Mouse (Mus musculus) myocyte (in vitro differentiated cells): Measurements from ENCODE around the gene Pank3. TPM values are rescaled to one million over a fixed set of nuclear protein-coding genes. Genes with fewer than 3 reads are reported as not detected.
"Not testable (repeated sequence)": the region's sequence is repeated elsewhere in the genome, so short reads cannot be mapped to it uniquely, and the experiment has no call there.

Experiments used
- H3K27me3 ChIP-seq: one replicate; pipeline ENCODE4 v1.6.1; 2011; ENCODE audit not compliant: control insufficient read depth, insufficient read depth, insufficient read length
- H3K36me3 ChIP-seq: one replicate; pipeline ENCODE4 v1.6.1; 2011; ENCODE audit not compliant: control insufficient read depth, insufficient read depth
- H3K4me2 ChIP-seq: one replicate; pipeline ENCODE4 v1.6.1; 2011; ENCODE audit warnings: low read depth, control low read depth
- H3K4me3 ChIP-seq: one replicate; pipeline ENCODE4 v1.5.1; 2011; ENCODE audit warnings: mild to moderate bottlenecking, control low read depth, moderate library complexity
- H3K79me2 ChIP-seq: one replicate; pipeline ENCODE4 v1.6.1; 2011; ENCODE audit not compliant: control insufficient read depth, insufficient read depth
- H3ac ChIP-seq: one replicate; pipeline ENCODE4 v1.6.1; 2011; ENCODE audit not compliant: control insufficient read depth, insufficient read length
- CEBPB ChIP-seq: IDR thresholded peaks from 2 replicates; pipeline ENCODE4 v1.6.1; 2011; ENCODE audit warnings: mild to moderate bottlenecking, moderate library complexity; ENCODE audit not compliant: poor library complexity, insufficient read depth, severe bottlenecking
- E2F4 ChIP-seq: IDR thresholded peaks from one replicate; pipeline ENCODE4 v1.6.1; 2011; ENCODE audit warnings: mild to moderate bottlenecking, control low read depth, moderate library complexity; ENCODE audit not compliant: insufficient read depth
- POLR2A ChIP-seq: IDR thresholded peaks from one replicate; pipeline ENCODE4 v1.6.1; 2011; ENCODE audit warnings: low read depth, mild to moderate bottlenecking, control low read depth, moderate library complexity; ENCODE audit not compliant: insufficient read length
- POLR2AphosphoS2 ChIP-seq: IDR thresholded peaks from one replicate; pipeline ENCODE4 v1.6.1; 2011; ENCODE audit warnings: low read depth, control low read depth; ENCODE audit not compliant: insufficient read length
- TCF3 ChIP-seq: IDR thresholded peaks from one replicate; pipeline ENCODE4 v1.6.1; 2011; ENCODE audit warnings: low read depth, control low read depth; ENCODE audit not compliant: insufficient read length
- polyA plus RNA-seq: library from polyadenylated mRNA; unstranded; fragments of >200 nt; fragmentation: generic; extraction: Trizol; gene quantifications from one replicate; pipeline ENCODE4 v1.2.1, GENCODE M21; 2012; ENCODE audit warnings: missing spikeins

Pank3 gene
- polyA plus RNA-seq, 1 experiment = 8.6 TPM

DNA sequence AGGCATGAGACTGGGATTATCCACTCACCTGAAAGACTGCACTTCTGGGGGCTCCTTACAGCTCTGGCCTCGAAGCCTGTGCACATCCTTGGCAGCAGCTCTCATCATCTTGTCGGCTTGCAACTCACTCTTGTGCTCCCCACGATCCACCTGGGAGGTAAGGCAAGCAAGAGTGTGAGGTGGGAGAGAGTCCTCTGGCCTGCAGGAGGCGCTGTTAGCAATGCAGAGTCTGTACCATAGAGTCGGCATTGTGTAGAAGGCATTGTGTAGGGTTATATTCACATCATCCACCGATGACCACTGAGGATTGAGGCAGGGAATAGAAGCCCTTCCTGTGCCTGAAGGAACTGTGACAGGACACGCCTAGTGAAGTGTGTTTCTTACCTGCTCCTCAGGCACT is 71.0 kb downstream of the Pank3 start:
- no peak overlapping the region for H3K4me3 ChIP-seq
- H3K27me3 ChIP-seq = no peaks in the 10 kb centered on the region
- no peaks in the 10 kb centered on the region for H3K36me3 ChIP-seq
- TF ChIP-seq CEBPB (no peak), POLR2AphosphoS2 (no peak), E2F4 (no peak), TCF3 (no peak), POLR2A (no peak)
- no peak overlapping the region for H3K4me2 ChIP-seq
- H3ac ChIP-seq = no peak overlapping the region
- no peaks in the 10 kb centered on the region for H3K79me2 ChIP-seq

DNA sequence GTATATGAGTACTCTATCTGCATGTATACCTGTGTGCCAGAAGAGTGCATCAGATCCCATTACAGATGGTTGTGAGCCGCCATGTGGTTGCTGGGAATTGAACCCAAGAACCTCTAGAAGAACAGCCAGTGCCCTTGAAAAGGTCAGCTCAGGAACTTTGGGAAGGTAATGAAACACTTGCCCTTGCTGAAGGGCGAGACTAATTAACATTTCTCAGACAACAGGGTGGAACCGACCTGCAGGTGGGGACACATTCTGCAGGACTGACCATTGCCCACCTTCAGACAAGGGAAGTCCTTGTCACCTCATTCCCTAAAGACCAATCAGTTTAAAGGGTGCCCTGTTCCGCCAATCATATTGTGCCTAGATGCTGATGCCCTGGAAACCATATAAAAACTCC is 71.5 kb downstream of the Pank3 start:
- not testable (repeated sequence) for H3K36me3 ChIP-seq, H3K4me2 ChIP-seq, H3ac ChIP-seq

More for the DNA sequence above, 71.5 kb downstream of the Pank3 start:
- H3K4me3 ChIP-seq, H3K27me3 ChIP-seq, H3K79me2 ChIP-seq: not testable (repeated sequence)

Other genes with a start within 250 kb of the Pank3 start
- not detected for gene Fbll1, start 29.4 kb downstream of the Pank3 start, polyA plus RNA-seq
- gene Rars, start 65.0 kb downstream of the Pank3 start, polyA plus RNA-seq = 112 TPM
- gene Wwc1, start 211.0 kb downstream of the Pank3 start, polyA plus RNA-seq = 1.2 TPM